Mouse (Mus musculus): ENCODE measurements around the gene Fntb. TPM values are rescaled to one million over a fixed set of nuclear protein-coding genes. Genes with fewer than 3 reads are reported as not detected.
A peak's percentile ranks its signal among the peaks of the same experiment; 100 is the strongest.

The Fntb gene
- polyA plus RNA-seq, 1 experiment from 2014 or later: 16.2 TPM

DNA sequence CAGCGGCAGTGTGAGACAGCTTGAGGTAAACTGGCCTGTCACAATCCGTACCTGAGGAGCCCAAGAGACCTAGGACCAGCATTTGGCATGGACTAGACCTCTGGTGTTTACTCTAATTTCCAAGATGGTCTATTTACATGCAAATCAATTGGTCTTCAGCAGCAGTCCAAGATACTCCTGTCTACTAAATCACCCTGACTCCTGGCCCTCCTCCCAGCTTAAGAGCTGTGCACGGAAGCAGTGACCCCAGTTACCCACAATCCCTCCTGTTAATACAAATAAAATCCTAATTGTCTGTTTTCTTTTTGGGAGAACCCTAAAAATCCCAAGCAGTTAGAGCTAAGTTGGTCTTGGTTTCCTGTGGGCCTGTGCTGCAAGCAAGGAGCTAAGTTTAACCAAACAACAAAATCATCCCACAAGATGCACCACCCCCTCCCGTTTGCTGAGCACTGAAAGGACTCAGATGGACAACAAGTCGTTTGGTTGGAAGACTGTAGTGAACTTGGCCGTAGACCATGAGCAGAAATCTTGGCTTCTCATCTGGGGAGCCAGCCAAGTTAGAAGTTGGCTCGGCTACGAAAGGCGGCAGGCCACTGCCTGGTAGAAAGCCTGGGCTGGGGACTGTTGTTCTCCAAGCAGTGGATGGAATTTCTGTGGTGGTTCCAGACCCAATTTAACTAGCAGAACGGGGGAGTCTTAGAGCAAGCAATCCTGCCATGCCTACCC, 189.5 kb downstream of the Fntb start:
- peaks cover 27% of the 10 kb centered on the region for H3K4me1 ChIP-seq (ENCODE audit: insufficient read depth)
- H3K27ac ChIP-seq (ENCODE audit: low read depth): no peak overlapping the region
- DNase-seq: no peak
- TF ChIP-seq CTCF (IDR thresholded peaks at IDR 0.05; ENCODE audit: low read depth): no peak
- no peak for TF ChIP-seq EP300 (IDR thresholded peaks at IDR 0.05; ENCODE audit: low read depth)
- H3K36me3 ChIP-seq (replicated peaks; ENCODE audit: insufficient read depth, low read length): peaks cover 62% of the 10 kb centered on the region
- WGBS (ENCODE audit: insufficient replicate concordance): 78% methylated on average over 10 of the region's 10 CpGs
- no peak overlapping the region; the same call in 1 of the 2 replicates for H3K9ac ChIP-seq (replicated peaks)
- H3K27me3 ChIP-seq (ENCODE audit: insufficient read depth, low read length): no peaks in the 10 kb centered on the region
- ATAC-seq: no peak
- H3K4me2 ChIP-seq (ENCODE audit: low read depth, low read length): no peak overlapping the region
- H3K4me3 ChIP-seq (ENCODE audit: low read depth, low read length): no peak overlapping the region
- H3K9me3 ChIP-seq (ENCODE audit: low read length): no peaks in the 10 kb centered on the region

- Histone ChIP-seq H3K27ac (ENCODE audit: low read depth) (peak overlapping the region; percentile 76), H3K36me3 (replicated peaks; ENCODE audit: insufficient read depth, low read length) (peaks cover 35% of the 10 kb centered on the region), H3K4me3 (ENCODE audit: low read depth, low read length) (peak overlapping the region; percentile 34), H3K9me3 (ENCODE audit: low read length) (no peaks in the 10 kb centered on the region), H3K9ac (replicated peaks) (peak overlapping the region; percentile 53), H3K4me1 (ENCODE audit: insufficient read depth) (peaks cover 30% of the 10 kb centered on the region), H3K27me3 (ENCODE audit: insufficient read depth, low read length) (no peaks in the 10 kb centered on the region), H3K4me2 (ENCODE audit: low read depth, low read length) (peak overlapping the region; percentile 71)
- TF ChIP-seq CTCF (IDR thresholded peaks at IDR 0.05; ENCODE audit: low read depth): no peak
- no peak for TF ChIP-seq EP300 (IDR thresholded peaks at IDR 0.05; ENCODE audit: low read depth)
- DNase-seq (no peak), ATAC-seq (no peak)
- 16% methylated on average over 5 of the region's 5 CpGs for WGBS (ENCODE audit: insufficient replicate concordance)
Measured at GRCm38 (mm10) chr12:76957688-76958087, 192.3 kb downstream of the Fntb start.

DNA sequence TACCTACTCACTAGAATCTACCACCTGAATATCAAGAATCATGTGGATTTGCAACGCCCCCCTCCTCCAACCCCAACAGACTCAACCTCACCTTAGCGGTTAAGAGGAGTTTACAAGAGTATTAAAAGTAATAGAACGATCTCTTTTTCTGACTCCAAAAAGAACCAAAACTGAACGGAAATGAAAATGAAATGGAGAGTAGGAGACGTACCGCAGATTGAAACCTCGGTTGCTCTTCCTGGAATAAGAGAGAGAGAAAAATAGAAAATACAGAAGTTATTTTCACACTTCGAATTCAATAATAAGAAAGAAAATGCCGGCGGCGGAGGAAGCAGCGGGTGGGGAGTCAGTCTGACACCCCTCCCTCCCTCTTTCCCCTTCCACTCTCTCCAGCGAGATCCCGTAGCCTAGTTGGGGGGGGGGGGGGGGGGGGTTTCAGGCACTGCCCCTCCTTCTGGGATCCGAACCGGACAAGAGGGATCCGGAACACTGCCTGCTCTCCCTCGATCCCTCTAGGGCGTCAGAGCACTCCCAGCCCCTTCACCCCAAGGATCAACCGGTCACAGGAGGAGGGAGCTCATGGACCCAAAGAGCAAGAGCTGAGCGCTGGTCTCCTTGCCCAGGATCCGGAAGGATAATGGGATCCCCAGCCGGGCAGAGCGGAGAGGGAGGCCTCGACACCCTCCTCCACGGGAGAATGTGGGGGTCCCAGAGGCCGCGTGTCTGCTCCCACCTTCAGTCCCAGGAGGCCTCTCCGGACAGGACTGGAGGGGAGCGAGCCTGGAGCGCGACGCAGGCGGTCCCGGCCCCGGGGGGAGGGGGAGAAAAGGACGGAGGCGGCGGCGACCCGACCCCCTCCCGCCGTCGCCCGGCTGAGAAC, 195.9 kb downstream of the Fntb start:
- H3K4me3 ChIP-seq (ENCODE audit: low read depth, low read length): peak overlapping the region; percentile 84
- H3K36me3 ChIP-seq (replicated peaks; ENCODE audit: insufficient read depth, low read length): peaks cover 6% of the 10 kb centered on the region
- H3K9ac ChIP-seq (replicated peaks): peak overlapping the region; percentile 90
- H3K9me3 ChIP-seq (ENCODE audit: low read length): no peaks in the 10 kb centered on the region
- DNase-seq (no peak), ATAC-seq (peak; percentile 1)
- peaks cover 21% of the 10 kb centered on the region for H3K4me1 ChIP-seq (ENCODE audit: insufficient read depth)
- TF ChIP-seq EP300 (IDR thresholded peaks at IDR 0.05; ENCODE audit: low read depth) (no peak), CTCF (IDR thresholded peaks at IDR 0.05; ENCODE audit: low read depth) (no peak)
- peak overlapping the region; percentile 75 for H3K4me2 ChIP-seq (ENCODE audit: low read depth, low read length)
- H3K27ac ChIP-seq (ENCODE audit: low read depth): peak overlapping the region; percentile 92
- 2% methylated on average over 40 of the region's 45 CpGs for WGBS (ENCODE audit: insufficient replicate concordance)
- no peaks in the 10 kb centered on the region for H3K27me3 ChIP-seq (ENCODE audit: insufficient read depth, low read length)

GRCm38 (mm10) chr12:76961932-76962891, 196.8 kb downstream of the Fntb start, which contains the start of gene Max:
TSS of gene Max (minus strand) at chr12:76962201.
- H3K27ac ChIP-seq (ENCODE audit: low read depth): peak within 1 kb of the TSS; percentile 92

DNA sequence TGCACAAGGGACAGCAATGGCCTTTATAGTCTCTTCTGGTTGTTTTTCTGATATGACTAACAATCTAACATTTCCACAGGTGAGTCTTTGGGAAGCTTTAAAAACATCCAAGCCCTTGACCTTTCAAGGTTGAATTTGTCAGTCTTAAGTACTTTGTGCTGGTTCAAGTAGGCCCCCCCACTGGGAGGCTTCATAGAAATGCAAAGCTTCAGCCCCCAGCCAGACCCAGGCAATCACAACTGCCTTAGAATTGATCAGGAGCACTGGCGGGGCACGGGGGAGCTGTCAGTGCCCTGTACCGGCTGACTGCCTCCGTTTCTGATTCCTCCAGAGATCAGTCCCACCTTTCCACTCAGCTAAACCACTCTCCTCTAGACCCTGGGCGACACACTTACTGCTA, 199.7 kb downstream of the Fntb start:
- DNase-seq: no peak
- WGBS (ENCODE audit: insufficient replicate concordance): 57% methylated on average over 5 of the region's 5 CpGs
- no peak for ATAC-seq
- Histone ChIP-seq H3K4me3 (ENCODE audit: low read depth, low read length) (no peak overlapping the region), H3K4me1 (ENCODE audit: insufficient read depth) (peaks cover 8% of the 10 kb centered on the region), H3K36me3 (replicated peaks; ENCODE audit: insufficient read depth, low read length) (no peaks in the 10 kb centered on the region; the same call in 1 of the 2 replicates), H3K9me3 (ENCODE audit: low read length) (no peaks in the 10 kb centered on the region), H3K4me2 (ENCODE audit: low read depth, low read length) (no peak overlapping the region), H3K27ac (ENCODE audit: low read depth) (no peak overlapping the region), H3K27me3 (ENCODE audit: insufficient read depth, low read length) (no peaks in the 10 kb centered on the region), H3K9ac (replicated peaks) (no peak overlapping the region)
- TF ChIP-seq CTCF (IDR thresholded peaks at IDR 0.05; ENCODE audit: low read depth) (no peak), EP300 (IDR thresholded peaks at IDR 0.05; ENCODE audit: low read depth) (no peak)

More at GRCm38 (mm10) chr12:76961932-76962891, 196.8 kb downstream of the Fntb start, which contains the start of gene Max:
- Histone ChIP-seq H3K36me3 (replicated peaks; ENCODE audit: insufficient read depth, low read length) (no peaks in the 10 kb centered on the region; the same call in 1 of the 2 replicates), H3K9ac (replicated peaks) (peak within 1 kb of the TSS; percentile 90), H3K4me3 (ENCODE audit: low read depth, low read length) (peak within 1 kb of the TSS; percentile 84), H3K4me2 (ENCODE audit: low read depth, low read length) (peak within 1 kb of the TSS; percentile 88), H3K27me3 (ENCODE audit: insufficient read depth, low read length) (no peaks in the 10 kb centered on the region), H3K4me1 (ENCODE audit: insufficient read depth) (peaks cover 14% of the 10 kb centered on the region), H3K9me3 (ENCODE audit: low read length) (no peaks in the 10 kb centered on the region)
- TF ChIP-seq EP300 (IDR thresholded peaks at IDR 0.05; ENCODE audit: low read depth): no peak
- TF ChIP-seq CTCF (IDR thresholded peaks at IDR 0.05; ENCODE audit: low read depth): no peak; the same call in 1 of the 2 replicates
- DNase-seq (peak; percentile 98), ATAC-seq (peak; percentile 98)
- WGBS (ENCODE audit: insufficient replicate concordance): 1% methylated on average over 73 of the region's 73 CpGs

Data from liver, postnatal 0 days (tissue).